Mouse (Mus musculus) adrenal gland, postnatal 14 days (tissue): ENCODE measurements around the gene Klhdc4. TPM values are rescaled to one million over a fixed set of nuclear protein-coding genes. Genes with fewer than 3 reads are reported as not detected.

ENCODE experiments used
- DNase-seq: peaks from one replicate; pipeline ENCODE4 v3.0.0; 2021; ENCODE audit warnings: mixed read lengths
- total RNA-seq: library from RNA; stranded (reverse); gene quantifications from 2 replicates; pipeline ENCODE4 v1.2.3, GENCODE M21; 2021

Klhdc4 gene
- total RNA-seq, 1 experiment from 2014 or later, result 20.4 TPM

DNA sequence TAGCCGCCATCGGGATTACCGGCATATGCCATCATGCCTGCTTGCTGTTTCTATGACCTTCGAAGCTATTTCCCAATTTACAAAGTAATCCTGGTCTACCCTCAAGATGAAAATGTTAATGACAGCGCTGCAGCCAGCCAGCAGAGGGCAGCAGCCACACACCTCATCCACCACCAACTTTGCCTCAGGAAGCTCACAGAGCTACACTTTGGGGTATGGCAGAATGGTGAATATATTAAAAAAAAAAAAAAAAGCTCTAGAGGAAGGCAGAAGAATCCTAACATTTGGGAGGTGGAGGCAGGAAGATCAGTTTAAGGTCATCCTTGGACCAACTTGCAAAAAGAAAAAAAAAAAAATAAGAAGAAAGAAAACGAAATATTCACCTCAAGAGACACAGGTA is 20.6 kb upstream of the Klhdc4 start:
- peak; percentile 81 for DNase-seq

DNA sequence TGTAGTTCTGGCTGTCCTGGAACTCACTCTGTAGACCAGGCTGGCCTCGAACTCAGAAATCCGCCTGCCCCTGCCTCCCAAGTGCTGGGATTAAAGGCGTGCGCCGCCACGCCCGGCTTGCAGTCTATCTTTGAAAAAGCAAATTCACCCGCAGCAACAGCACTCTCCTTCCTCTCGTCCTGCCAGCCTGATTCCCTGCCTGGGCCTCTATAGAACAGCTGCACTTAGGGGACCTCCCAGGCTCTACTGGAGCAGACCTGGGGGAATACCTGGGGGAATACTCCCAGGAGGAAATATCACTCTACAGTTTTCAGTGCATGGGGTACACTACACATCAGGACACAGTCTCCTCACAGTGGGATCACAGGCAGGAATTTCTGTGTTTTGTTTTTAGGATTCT is 19.9 kb upstream of the Klhdc4 start:
- no peak for DNase-seq

DNA sequence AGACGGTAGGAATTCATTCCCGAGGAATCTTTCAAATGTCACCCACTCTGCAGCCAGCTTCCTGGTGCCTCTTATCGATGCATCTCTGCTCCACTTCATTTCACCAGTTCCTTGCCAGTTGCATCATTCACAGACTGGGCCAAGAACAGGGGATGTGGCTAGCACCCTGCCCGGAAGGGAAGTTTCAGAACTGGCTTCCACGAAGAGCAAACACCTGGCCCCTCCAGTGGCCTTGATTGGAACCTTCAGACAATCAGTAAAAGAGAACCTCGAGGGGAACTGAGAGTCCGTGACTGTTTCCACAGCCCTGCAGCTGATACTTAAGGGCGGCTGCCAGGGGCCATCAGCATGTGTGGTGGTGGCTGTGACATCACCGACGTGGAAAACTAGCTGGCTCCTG is 19.1 kb upstream of the Klhdc4 start:
- DNase-seq, result no peak

DNA sequence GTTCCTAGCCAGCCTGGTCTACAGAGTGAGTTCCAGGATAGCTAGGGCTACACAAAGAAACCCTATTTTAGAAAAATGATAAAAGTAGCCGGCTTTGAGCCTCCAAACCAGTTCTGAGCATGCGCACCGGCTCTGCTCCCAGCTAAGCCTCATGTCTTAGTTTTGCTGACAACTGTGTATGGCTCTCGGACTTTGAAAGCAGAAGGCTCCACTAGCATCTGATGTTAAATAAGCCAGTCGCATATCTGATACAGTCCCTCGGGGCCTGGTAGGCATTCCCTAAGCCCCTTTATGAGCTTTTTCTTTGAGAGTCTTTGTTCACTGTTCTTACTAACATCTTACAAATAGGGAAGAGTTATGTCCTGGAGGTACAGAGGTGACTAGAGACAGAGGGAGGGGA is 18.6 kb upstream of the Klhdc4 start:
- DNase-seq, result no peak

DNA sequence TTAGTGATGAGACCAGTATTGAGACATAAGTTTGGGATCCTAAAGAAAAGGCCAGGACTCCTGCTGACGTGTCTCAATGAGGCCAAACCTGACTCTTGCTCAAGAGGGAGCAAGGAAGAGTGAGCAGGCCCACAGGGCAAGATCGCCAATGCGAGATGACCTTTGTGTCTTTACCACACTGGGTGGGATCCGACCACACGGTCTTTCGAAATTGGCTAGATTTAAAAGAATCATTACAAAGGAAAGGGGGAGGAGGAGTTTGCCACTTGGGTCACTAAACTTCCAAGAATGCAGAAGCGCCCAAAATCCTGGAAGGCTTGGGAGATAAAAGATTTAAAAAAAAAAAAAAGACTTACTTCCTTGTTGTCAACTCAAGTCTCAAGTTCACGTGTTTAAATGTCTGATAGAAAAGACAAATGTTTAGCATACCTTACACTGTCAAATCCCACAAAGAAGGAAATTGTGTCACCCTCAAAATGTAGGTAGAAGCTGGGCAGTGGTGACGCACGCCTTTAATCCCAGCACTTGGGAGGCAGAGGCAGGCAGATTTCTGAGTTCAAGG is 18.0 kb upstream of the Klhdc4 start:
- DNase-seq, result no peak

DNA sequence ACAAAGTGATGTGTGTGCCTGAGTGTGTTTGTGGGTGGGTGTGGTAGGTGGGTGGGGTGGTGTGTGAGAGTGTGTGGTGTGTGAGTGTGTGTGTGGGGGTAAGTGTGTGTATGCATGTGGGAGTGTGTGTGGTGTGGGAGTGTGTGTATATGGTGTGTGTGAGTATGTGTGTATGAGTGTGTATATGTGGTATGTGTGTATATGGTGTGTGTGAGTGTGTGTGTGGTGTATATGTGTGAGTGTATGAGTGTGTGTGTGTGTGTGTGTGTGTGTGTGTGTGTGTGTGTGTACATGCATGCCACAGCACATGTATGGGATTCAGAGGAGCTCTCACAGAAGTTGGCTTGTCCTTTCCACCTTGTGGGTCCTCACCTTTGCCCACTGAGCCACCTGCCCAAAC is 17.4 kb upstream of the Klhdc4 start:
- DNase-seq, result no peak

DNA sequence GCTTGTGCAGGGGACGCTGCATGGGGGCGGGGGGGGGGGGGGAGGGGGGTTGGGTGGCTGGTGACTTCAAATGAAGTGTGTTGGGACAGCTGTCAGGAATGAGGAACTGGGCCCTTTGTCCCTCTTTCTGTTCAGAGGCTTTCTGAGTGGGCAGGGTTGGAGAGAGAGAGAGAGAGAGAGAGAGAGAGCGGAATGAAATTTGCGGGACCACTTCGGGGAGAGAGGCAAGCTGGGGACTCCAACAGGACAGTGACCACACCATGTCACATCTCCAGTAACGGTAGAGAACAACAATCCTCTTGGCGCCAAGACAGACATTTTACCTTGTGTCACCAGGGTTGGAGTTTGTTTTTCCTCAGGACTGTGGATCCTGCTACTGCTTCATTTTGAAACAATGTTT is 15.4 kb upstream of the Klhdc4 start:
- peak; percentile 1 for DNase-seq

DNA sequence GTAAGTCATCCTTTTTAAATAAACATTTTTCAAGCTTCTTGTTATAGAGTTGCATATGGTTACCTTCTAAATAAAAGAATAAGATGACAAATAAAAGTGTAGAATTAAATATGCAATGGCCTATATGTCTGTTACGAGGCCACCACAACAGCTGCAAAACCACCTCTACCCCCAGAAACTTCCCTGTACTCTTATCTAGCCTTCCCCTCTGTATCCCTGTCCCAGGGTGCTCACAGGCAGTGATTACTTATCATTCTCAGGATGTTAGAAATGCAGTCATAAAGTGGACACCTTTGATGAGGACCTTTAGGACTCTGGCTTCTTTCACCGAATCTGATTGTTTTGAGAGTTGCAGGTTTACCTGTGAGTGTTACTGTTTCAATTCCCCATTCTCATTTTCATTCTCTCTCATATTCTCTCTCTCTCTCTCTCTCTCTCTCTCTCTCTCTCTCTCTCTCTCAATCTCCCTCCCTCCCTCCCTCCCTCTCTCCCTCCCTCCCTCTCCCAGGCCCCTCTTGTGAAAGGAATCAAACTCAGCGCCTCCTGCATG is 13.9 kb upstream of the Klhdc4 start:
- no peak for DNase-seq

DNA sequence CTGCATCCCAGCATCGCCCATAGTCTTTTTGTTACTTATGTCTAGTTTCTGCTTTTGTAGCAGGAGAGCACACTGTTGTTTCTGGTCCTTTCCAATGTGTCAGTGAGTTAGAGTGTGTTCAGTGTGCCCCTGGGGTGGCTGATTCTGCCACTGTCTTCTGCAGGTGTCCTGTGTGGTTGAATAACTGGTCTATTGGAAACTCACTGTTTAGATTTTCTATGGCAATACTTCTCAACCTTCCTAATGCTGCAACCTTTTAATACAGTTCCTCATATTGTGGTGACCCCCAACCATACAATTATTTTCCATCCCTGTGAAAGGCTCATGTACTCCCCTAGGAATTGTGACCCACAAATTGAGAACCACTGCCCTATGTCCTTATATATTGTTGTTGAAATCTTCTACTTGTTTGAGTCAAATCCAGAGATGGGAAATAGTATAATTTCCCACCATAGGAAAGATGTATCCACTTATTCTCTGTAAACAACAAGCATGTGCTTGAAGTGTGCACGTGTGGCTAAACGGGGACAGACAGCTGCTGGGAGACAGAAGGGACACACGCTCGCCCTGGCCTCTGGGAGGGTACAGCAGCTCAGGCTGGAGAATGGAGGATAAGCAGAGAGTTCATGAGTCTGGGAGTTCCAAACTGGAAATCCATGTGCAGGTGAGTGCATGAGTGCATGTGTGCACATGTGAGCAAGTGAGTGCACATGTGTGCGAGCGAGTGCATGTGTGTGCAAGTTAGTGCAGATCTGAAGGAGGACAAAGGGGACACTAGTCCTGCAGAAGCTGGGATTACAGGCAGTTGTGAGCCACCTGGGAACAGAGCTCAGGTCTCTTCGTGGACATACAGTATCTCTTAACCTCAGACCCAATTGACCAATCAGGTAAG is 12.9 kb upstream of the Klhdc4 start:
- DNase-seq, result peak; percentile 2

DNA sequence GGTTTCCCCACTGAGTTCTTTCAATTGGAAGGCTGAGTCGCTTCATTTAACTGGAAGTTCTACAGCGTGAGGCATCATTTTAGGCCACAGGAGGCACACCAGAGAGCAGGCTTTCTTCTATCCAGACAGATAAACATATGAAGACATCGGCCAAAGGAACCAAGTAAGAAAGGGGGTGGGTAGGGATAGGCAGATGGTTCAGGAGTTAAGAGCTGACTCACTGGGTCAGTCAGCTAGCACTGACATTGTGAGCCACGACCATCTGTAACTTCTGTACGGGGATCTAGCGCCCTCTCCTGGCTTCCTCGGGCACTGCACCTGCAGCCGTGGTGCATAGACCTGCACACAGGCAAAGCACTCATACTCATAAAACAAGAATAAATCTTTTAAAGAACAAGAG is 11.9 kb upstream of the Klhdc4 start:
- DNase-seq, result peak; percentile 85

DNA sequence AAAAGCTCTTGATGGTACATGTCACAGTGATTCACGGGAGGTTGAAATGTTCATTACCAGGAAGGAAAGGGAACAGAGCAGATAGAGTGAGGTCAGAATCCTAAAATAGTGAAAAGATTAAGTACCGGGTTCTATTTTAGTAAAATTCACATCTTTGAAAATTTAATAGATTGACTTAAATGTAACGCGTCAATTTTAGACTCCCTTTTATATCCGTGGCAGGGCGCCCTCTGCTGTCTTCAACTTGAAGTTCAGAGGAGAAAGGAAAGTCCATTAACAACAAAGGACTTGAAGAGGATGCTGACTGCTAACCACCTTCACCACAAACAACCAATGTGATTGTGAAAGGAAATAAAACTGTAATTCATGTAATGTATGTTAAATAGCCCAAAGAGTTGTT is 3.1 kb upstream of the Klhdc4 start:
- peak; percentile 79 for DNase-seq

DNA sequence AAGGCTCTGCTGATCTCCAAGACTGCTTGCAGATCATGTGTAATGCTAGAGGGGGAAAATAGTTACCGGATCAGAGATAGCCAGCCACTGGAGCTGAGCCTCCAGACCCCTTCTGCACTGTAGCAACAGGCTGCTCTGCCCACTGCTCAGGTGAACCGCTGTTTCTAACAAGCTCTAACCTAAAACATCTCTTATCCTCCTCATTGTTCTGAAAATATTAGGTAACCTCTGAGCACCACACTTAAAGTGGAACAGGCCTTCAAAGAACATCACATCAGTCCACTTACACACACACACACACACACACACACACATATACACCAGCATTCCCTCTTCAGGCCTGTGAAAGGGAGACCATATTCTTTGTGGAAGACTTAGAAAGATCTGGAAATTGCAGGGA is 2.7 kb upstream of the Klhdc4 start:
- no peak for DNase-seq

DNA sequence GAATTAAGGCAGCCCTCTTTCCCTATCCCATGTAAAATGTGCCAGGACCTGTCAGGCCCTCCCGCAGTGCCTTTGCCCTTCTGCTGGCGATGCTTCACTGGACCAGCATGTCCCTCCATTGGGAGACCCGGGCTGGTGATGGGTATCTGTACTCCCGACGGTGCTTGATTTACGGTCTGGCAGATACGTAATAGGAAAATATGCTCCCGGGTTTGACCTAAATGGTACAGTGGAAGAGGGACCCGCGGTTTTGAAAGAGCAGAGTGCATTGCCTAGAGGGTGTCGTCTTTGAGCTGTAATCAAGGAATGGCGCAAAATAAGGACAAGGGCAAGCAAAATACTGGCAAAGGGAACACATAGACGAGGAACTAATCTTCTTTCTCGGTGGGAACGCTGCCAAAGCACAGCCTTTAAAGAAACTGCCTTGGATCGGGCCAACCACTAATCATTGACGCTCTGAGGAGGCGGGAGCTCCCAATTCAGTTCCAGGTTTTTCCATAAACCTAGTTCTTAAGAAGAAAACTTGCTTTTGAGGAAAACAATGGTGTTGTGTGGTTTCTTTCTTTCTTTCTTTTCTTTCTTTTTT is 501 bp upstream of the Klhdc4 start:
- peak; percentile 53 for DNase-seq

DNA sequence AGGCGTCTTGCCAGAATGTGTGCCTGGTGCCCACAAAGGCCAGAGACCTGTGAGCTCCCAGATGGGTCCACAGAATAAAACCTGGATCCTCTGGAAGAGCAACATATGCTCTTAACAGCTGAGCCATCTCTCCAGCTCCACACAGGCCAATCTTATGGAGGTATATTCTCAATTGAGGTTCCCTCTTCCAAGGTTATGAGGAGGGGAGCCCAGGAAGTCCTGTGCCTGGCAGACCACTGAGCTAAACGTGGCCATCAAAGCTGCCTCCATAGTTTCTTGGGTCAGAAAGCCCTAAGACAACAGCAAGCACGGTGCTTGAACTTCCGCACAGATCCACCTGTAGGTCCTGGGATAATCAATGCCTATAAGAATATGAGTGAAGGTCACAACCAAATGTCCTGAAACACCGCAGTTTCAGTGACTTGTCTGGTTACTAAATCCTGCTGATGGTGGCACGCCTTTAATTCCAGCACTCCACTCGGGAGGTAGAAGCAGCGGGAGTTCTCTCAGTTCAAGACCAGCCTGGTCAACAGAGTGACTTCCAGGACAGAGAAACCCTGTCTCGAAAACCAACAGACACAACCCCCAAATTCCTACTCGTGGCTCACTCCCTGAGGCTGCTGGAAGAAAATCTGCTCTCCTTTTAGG is 869 bp downstream of the Klhdc4 start:
- no peak for DNase-seq

DNA sequence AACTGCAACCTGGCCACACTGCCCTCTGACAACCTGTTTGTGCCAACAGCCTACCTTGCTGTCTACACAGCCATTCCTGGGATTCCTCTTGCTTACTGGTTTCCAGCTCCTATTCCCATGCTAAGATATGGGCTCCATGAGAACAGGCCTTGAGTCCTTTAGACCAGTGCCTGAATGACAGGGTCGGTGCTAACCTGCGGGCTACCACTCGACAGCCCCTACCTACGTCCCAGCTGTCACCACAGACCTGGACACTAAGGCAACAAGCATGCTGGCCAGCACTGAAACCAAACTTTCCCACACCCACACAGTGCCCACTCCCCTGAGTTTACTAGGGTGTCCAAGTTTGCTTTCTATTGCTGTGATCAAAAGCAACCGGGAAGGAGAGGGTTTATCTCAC is 1.6 kb downstream of the Klhdc4 start:
- no peak for DNase-seq

DNA sequence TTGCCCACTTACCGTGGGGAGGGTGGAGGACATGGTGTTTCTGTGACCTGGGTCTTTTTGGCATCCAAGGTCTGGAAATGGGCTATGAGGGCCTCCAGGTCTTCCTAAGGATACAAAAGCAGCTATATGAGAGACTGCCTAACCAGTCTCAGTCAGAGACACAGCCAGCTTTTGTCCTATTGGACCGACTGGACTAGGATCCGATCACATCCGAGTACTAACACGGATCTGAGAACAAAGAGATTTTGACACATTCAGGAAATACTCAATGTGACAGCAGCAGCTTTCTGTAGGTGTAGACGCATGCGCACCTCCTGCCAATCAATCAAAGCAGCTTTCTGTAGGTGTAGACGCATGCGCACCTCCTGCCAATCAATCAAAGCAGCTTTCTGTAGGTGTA is 7.6 kb downstream of the Klhdc4 start:
- DNase-seq, result no peak

DNA sequence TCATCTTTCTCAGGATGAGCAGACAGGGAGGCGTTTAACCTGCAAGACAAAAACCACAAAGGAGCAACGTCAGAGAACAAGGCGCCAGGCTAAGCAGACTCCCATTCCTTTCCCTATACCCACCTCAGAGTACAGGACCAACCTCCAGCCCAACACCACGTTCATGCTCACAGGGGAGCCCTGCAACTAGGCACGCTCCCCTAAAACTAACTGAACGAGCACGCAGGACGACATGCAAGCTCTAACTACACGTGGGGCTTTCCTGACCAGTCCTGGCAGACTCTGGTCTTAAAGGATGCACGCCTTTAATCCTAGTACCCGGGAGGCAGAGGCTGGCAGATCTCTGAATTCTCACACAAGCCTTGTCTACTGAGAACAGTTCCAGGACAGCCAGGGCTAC is 8.0 kb downstream of the Klhdc4 start:
- DNase-seq, result no peak

DNA sequence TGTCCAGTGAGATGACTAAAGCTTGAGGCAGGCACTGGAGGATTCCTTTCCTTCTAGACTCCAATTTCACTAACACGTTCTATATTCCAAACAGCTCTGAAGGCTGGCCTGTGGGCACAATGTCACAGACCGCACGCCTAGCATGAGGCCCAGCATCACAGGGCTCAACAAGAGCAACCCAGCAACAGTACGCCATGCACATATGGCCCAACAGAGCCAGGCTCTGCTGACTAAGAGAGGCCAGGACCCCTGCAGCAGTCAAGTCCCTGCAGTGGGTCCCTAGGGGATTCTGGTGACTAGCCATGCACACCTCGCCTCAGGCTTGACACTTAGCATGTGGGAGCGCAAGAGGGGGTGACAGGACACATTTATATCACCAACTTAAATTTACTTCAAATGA is 8.5 kb downstream of the Klhdc4 start:
- DNase-seq, result no peak

DNA sequence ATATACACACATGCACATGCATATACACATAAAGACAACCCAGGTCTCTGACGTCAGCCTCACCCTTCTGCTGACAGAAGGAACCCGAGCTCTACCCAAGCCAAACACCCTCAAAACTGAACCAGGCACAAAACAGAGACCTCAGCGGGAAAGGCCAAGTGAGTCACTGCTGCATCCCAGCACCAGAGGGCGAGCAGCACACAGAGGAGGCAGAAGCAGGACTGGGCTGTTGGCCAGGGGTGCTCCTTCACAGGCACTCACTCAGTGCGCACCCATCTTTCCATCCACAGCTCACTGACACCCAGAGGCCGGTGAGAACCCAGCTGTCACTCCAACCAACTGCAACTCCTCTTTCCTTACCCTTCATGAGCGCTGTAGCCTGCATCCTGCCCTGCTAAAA is 11.1 kb downstream of the Klhdc4 start:
- no peak for DNase-seq

DNA sequence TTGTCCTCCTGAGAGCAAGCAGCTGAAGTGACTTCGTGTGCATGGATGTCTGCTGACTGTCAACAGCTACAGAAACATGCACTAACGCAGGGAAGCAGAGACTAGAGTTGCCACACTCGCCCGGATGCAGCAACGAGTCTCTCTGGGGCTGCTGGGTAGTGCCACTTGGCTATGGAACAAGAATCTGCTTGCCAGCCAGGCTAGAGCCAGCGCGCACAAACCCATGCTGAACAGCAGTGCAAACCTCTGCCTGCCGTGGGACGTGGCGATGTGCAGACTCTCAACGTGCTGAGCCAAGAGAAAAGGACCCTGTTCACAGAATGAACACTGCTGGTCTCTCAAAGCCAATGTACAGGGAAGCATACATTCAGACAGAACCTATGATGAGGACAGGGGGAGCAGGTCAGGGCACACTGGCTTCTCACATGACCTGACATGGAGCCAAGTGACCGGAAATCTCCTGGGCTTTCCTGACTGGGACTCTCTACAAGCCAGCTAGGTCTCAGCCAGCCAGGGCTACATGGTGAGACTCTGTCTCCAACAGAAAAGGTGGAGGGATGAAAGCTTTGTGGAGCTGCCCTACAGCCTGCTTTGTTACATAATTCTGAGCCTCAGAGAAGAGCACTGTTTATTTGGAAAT is 17.3 kb downstream of the Klhdc4 start:
- peak; percentile 70 for DNase-seq

DNA sequence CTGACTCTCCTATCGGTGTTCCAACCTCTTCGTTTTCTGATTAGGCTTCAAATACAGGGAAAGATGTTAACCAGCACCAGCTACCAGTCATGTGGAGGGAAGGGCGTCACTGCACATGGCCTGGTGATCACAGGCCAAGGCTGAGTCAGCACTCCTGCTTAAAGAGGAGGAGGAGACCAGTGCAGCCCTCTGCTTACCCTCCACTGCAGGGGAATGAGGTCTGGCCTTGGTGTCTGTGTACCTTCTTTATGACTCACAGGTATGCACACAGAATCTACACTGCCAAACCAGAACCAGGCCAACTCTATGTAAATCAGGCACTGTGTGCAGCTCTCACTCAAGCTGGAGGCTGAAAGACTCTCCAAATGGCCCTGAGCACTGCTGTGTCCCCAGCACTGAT is 17.9 kb downstream of the Klhdc4 start:
- no peak for DNase-seq

DNA sequence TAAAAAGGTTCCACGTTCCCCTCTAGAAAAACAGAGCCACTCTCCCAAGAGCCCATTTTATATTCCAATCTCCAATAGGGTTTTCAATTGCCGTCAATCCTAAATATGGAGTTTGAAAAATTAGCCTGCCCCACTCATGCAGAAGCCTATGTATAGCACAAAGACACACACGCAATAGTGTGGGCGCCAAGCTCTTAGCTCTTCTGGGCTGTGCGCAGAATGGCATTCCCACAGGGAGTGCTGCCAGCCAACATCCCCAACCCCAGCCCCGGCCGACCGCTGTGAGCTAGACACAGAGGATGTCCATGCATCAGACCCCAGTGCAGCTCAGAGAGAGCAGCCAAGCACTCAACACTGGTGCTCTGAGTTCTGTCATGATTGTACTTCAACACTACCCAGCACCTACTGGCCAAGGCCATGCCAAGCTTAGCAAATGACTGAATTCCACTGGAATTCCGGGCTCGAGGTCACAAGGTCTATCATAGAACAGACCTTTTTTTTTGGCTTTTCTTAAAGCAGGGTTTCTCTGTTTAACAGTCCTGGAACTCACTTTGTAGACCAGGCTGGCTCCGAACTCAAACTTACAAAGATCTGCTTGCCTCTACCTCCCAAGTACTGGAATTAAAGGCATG is 19.7 kb downstream of the Klhdc4 start:
- DNase-seq, result peak; percentile 32
